Mouse (Mus musculus) hindbrain, embryonic 11.5 days (tissue): ENCODE results near the gene Pycard. TPM values are rescaled to one million over a fixed set of nuclear protein-coding genes. Genes with fewer than 3 reads are reported as not detected.

ENCODE experiments used
- ATAC-seq: fragments of 200-750 bp; cut with Nextera tagmentation; 2 replicates; pipeline ENCODE4 v1.8.0; 2017; ENCODE audit warnings: mild to moderate bottlenecking, moderate TSS enrichment, moderate library complexity; ENCODE audit not compliant: low FRiP score
- DNase-seq: peaks from one replicate; pipeline ENCODE4 v3.0.0-alpha.2; 2015; ENCODE audit warnings: low spot score
- H3K27ac ChIP-seq: fragments of 300-500 bp; sonication (generic); 2 replicates; pipeline ENCODE4 v1.5.1; 2014; ENCODE audit warnings: mild to moderate bottlenecking, low read depth, low read length
- H3K27me3 ChIP-seq: fragments of 300-500 bp; sonication (generic); 2 replicates; pipeline ENCODE4 v1.6.1; 2014; ENCODE audit warnings: mild to moderate bottlenecking, low read length, moderate library complexity, mixed read lengths; ENCODE audit not compliant: control insufficient read depth, insufficient read depth
- H3K36me3 ChIP-seq: fragments of 300-500 bp; sonication (generic); 2 replicates; pipeline ENCODE4 v1.6.1; 2014; ENCODE audit warnings: mild to moderate bottlenecking, low read length, moderate library complexity, mixed read lengths; ENCODE audit not compliant: control insufficient read depth, insufficient read depth
- H3K4me1 ChIP-seq: fragments of 300-500 bp; sonication (generic); replicated peaks from 2 replicates; pipeline ENCODE4 v1.6.1; 2014; ENCODE audit warnings: low read length, mixed read lengths; ENCODE audit not compliant: control insufficient read depth, insufficient read depth
- H3K4me2 ChIP-seq: fragments of 300-500 bp; sonication (generic); replicated peaks from 2 replicates; pipeline ENCODE4 v1.6.1; 2014; ENCODE audit warnings: mild to moderate bottlenecking, low read depth, low read length
- H3K4me3 ChIP-seq: fragments of 300-500 bp; sonication (generic); 2 replicates; pipeline ENCODE4 v1.5.1; 2014; ENCODE audit warnings: low read depth, low read length
- H3K9ac ChIP-seq: fragments of 300-500 bp; sonication (generic); 2 replicates; pipeline ENCODE4 v1.6.1; 2014; ENCODE audit warnings: low read depth, low read length
- H3K9me3 ChIP-seq: fragments of 300-500 bp; sonication (generic); 2 replicates; pipeline ENCODE4 v1.6.1; 2016; ENCODE audit warnings: low read length; ENCODE audit not compliant: control insufficient read depth
- WGBS: fragments of 180-500 bp; shearing (Covaris S2); extraction: QIAGEN DNeasy Blood & Tissue Kit; methylation state at CpG from one replicate; pipeline ENCODE4 v1.1.7; 2014; 5-methylcytosine and 5-hydroxymethylcytosine counted together
- polyA plus RNA-seq: library from polyadenylated mRNA; unstranded; fragments of >200 nt; fragmentation: Nextera tagmentation; extraction: Ambion mirVana; gene quantifications from 2 replicates; pipeline ENCODE4 v1.2.1, GENCODE M21; 2014

Gene Pycard
- polyA plus RNA-seq, 1 experiment from 2014 or later = 11.0 TPM

DNA sequence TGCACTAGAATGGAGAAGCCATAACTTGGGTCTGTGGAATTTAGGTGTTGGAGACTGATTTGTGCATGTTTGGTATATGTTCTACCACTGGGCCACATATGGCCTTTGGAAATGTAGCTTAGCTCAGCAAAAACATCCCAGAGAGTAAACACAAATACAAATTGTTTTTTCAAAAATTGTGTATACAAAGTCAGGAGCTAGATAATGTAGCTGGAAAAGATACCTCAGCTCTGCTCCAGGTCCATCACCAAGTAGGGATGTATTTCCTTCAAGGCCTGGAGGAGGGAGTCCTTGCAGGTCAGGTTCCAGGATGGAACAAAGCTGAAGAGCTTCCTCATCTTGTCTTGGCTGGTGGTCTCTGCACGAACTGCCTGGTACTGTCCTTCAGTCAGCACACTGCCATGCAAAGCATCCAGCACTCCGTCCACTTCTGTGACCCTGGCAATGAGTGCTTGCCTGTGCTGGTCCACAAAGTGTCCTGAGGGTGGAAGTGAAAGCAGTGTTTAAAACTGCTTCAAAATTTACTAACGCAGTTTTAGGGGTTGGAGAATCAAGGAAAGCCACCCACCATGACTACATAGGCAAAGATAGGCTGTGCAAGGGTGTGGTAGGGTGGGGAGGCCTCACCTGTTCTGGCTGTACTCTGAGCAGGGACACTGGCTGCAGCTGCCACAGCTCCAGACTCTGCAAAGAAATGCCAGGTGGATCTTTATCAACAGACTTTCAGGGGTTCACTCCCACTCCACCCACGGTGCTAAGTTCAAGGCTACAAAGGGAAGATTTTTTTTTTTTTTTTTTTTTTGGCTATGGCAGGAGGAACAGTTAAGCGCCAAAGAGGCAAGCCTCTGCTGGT is 953 bp downstream of the Pycard start:
- Histone ChIP-seq H3K4me2 (no peak overlapping the region), H3K36me3 (no peaks in the 10 kb centered on the region), H3K4me1 (no peaks in the 10 kb centered on the region), H3K4me3 (no peak overlapping the region), H3K27ac (no peak overlapping the region), H3K27me3 (no peaks in the 10 kb centered on the region), H3K9ac (no peak overlapping the region), H3K9me3 (no peaks in the 10 kb centered on the region)
- DNase-seq = no peak
- ATAC-seq = no peak
- 55% methylated on average over 5 of the region's 5 CpGs for WGBS

DNA sequence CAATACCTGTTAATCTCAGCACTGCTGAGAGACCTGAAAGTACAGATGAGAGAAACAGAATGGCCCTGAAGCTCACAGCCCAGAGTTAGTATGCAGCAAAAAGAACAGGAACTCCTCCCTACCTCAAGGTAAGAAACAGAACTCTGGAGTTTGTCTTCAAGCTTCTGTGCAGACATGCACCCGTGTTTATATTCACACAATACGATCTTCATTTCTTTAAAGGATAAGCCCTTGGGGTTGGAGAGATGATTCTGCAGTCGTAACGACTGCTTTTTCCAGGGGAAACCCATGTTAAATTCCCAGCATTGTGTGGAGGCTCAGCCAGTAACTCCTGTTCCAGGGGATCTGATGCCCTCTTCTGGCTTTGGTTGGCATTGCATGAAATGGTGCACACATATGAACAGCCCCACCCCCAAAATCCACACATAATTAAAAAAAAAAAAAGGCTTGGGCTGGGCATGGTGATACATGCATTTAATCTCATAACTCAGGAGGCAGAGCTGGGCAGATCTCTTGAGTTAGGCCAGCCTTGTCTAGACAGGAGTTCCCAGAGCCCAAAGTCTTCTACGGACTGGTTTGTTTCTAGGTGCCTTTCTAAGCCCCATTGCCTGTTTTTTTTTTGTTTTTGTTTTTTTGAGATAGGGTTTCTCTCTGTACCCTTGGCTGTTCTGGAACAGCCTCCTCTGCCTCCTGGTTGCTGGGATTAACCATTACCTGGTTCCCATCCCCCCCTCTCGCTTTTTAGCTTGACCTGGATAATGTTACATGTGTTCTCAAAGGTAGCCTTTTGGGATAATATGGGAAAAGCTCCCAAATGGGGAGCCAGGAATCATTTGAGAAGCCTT is 1.8 kb downstream of the Pycard start:
- ATAC-seq (peak; percentile 53; the same call in 1 of the 2 replicates), DNase-seq (peak; percentile 85)
- Histone ChIP-seq H3K9ac (no peak overlapping the region), H3K27ac (no peak overlapping the region), H3K9me3 (no peaks in the 10 kb centered on the region), H3K36me3 (no peaks in the 10 kb centered on the region), H3K27me3 (no peaks in the 10 kb centered on the region), H3K4me1 (no peaks in the 10 kb centered on the region), H3K4me3 (no peak overlapping the region), H3K4me2 (no peak overlapping the region)
- WGBS = 54% methylated on average over 6 of the region's 6 CpGs

DNA sequence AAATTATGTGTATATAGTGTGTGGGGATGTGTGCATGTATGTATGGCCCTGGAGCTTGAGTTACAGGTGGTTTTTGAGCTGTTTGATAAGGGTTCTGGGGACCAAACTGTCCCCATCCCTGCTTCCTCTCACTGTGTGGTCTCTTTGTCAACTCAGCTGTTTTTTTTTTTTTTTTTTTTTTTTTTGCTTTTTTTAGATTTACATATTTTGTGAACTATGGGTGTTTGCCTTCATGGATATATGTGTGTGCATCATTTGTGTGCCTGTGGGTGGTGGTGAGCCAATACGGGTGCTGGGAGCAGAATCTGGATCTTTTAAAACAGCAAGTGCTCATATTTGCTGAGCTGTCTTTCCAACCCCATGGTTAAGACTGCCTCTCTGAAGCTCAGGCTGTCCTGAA is 4.8 kb downstream of the Pycard start:
- no peak overlapping the region for H3K4me2 ChIP-seq
- no peak overlapping the region for H3K4me3 ChIP-seq
- no peak overlapping the region for H3K9ac ChIP-seq
- 0 out of 2 replicates have a peak, but pooled peaks cover 7% of the 10 kb centered on the region for H3K36me3 ChIP-seq
- no peak for DNase-seq
- no peak for ATAC-seq
- H3K4me1 ChIP-seq = no peaks in the 10 kb centered on the region
- H3K27me3 ChIP-seq = no peaks in the 10 kb centered on the region
- H3K9me3 ChIP-seq = no peaks in the 10 kb centered on the region
- H3K27ac ChIP-seq = no peak overlapping the region
- 88% methylated on average over 1 of the region's 1 CpGs for WGBS

DNA sequence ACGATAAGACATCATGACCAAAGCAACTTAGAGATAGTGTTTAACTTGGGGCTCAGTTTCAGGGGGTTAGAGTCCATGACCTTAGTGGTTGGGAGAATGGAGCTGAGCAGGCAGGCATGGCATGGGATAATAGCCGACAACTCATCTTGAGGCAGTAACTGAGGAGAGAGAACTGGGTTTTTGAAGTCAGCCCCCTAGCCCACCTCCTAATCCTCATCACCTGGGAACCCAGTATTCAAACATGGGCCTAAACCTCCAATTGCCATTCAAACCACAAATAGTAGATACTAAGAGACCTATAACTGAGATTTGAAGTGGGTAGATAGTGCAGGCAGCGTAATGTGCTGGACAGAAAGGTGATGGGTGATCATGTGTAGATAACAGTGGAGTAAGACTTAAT is 13.1 kb downstream of the Pycard start:
- H3K4me2 ChIP-seq = no peak overlapping the region
- no peak overlapping the region for H3K4me3 ChIP-seq
- no peak overlapping the region for H3K9ac ChIP-seq
- WGBS = 87% methylated on average over 3 of the region's 3 CpGs
- H3K9me3 ChIP-seq = no peaks in the 10 kb centered on the region
- no peak for DNase-seq
- no peak for ATAC-seq
- peaks cover 24% of the 10 kb centered on the region for H3K36me3 ChIP-seq
- H3K4me1 ChIP-seq = no peaks in the 10 kb centered on the region
- no peak overlapping the region for H3K27ac ChIP-seq
- H3K27me3 ChIP-seq = no peaks in the 10 kb centered on the region

DNA sequence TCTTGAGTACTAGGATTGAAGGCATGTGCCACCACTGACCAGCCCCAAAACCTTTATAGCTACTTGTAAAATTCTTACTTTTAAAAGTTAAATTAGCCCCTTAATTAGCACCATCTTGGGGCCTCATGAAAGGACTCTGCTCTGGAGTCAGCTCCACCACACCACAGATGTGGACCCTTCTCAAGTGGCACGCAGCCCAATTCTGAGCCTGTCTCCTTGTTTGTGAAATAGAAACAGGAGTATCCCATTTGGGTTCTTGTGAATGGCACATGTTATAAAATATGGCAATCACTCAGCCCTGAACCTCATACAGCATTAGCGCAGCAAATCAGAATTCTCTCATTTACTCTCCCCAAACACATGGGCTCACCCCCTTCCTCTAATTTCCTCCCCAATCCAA is 14.8 kb downstream of the Pycard start:
- H3K9ac ChIP-seq = no peak overlapping the region
- H3K4me3 ChIP-seq = no peak overlapping the region
- no peaks in the 10 kb centered on the region for H3K4me1 ChIP-seq
- ATAC-seq = no peak
- H3K27ac ChIP-seq = no peak overlapping the region
- peaks cover 32% of the 10 kb centered on the region for H3K36me3 ChIP-seq
- WGBS = 100% methylated on average over 2 of the region's 2 CpGs
- DNase-seq = no peak
- H3K4me2 ChIP-seq = no peak overlapping the region
- H3K9me3 ChIP-seq = no peaks in the 10 kb centered on the region
- no peaks in the 10 kb centered on the region for H3K27me3 ChIP-seq

DNA sequence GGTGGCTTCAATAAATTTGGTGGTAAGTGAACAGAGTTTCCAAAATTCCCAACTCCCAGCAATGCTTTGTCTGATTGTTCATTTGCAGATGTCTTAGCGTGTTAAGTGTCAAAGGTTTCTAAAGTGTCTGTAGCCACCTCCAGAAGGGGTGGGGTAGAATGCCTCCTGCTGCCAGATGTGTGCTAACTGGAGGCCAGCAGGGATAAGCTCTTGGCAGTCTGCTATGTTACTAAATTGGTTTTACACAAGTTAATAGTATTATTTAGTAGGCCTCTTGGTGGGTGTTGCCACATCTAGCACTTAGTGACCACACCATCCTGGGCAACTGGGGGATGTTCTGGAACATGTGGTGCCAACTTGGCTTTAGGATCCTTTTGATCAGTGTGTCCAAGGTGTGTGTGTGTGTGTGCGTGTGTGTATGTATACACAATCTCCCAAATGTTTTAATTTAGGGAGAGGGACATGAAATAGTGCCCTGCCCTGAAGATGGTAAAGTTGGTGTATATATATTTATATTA is 19.2 kb downstream of the Pycard start:
- Histone ChIP-seq H3K27ac (no peak overlapping the region), H3K4me3 (no peak overlapping the region), H3K4me1 (no peaks in the 10 kb centered on the region), H3K4me2 (no peak overlapping the region), H3K9me3 (no peaks in the 10 kb centered on the region), H3K27me3 (no peaks in the 10 kb centered on the region), H3K9ac (no peak overlapping the region), H3K36me3 (peaks cover 39% of the 10 kb centered on the region)
- DNase-seq (no peak), ATAC-seq (no peak)
- WGBS = 82% methylated on average over 2 of the region's 2 CpGs

DNA sequence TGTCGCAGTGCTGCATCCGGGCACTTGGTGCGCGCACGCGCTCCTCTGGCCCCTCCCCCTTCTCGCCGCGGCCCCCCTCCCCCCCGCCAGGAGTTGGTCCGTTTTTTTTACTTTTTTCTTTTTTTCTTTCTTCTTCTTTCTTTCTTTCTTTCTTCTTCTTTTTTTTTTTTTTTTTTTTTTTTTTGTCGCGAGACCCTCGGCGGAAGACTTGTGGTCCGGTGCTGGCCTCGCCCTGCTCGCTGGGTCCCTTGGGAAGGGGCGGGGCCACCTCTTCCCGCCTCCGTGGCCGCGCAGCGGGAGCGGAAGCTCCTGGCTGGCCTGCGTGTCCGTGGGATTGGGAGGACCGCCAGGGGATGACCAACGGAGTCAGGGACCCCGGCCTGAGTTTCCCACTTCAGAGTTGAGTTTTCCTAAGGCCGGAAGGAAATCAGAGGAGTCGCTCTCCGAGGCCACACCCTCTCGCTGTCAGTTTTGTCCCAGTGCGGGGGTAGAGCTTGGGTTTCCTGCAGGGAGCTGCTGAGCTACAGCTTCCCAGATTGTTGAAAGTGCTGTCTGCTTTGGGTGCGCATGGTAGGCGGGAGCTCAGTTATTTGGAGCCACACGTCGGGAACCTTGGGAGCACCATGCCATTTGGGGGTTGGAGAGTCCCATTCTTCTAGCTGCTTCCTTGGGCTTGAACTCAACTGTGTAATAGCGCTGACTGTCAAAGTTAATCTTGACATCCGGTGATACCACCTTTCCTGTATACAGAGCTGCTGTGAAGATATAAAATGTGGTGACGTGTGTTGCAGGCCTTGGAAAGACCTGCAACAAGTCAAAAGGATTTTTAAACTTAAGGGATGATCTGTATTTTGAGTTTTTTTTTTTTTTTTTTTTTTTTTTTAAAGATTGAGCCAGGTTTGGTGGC is 25.5 kb downstream of the Pycard start:
- Histone ChIP-seq H3K4me2 (peak overlapping the region; percentile 54), H3K9ac (peak overlapping the region; percentile 99), H3K9me3 (no peaks in the 10 kb centered on the region), H3K27ac (peak overlapping the region; percentile 95), H3K4me1 (0 out of 2 replicates have a peak, but pooled peaks cover 2% of the 10 kb centered on the region), H3K27me3 (no peaks in the 10 kb centered on the region), H3K36me3 (peaks cover 23% of the 10 kb centered on the region), H3K4me3 (peak overlapping the region; percentile 98)
- 1% methylated on average over 30 of the region's 42 CpGs for WGBS
- ATAC-seq (peak; percentile 50), DNase-seq (peak; percentile 86)
